Mouse (Mus musculus) yolk sac, embryonic 10.5 days (tissue): ENCODE results near the gene Fam167b.

Experiments used
- DNase-seq: peaks from one replicate; pipeline ENCODE4 v3.0.0-alpha.2; 2017; ENCODE audit warnings: low spot score

Gene Fam167b

GRCm38 (mm10) chr4:129578466-129578865 lies at the start of gene Fam167b:
Gene Fam167b (minus strand): TSS chr4:129578549.
- no peak for DNase-seq

- no peak for DNase-seq
These were observed 47.7 kb upstream of the Fam167b start for GRCm38 (mm10) chr4:129626035-129626434.

GRCm38 (mm10) chr4:129625496-129625895 lies 47.1 kb upstream of the Fam167b start:
- DNase-seq, result no peak

- DNase-seq, result peak; percentile 45
These were observed 46.7 kb upstream of the Fam167b start for GRCm38 (mm10) chr4:129625029-129625370.

- peak; percentile 89 for DNase-seq
These were observed 46.1 kb upstream of the Fam167b start for GRCm38 (mm10) chr4:129624281-129625028.

- peak; percentile 56 for DNase-seq
These were observed 45.3 kb upstream of the Fam167b start, which contains the start of gene Ccdc28b for GRCm38 (mm10) chr4:129623681-129624091. Gene Ccdc28b (minus strand): TSS chr4:129623947.

GRCm38 (mm10) chr4:129622803-129623535 lies 44.6 kb upstream of the Fam167b start:
- no peak for DNase-seq

GRCm38 (mm10) chr4:129622120-129622802 lies 43.9 kb upstream of the Fam167b start:
- DNase-seq, result no peak

- no peak for DNase-seq
These were observed 43.0 kb upstream of the Fam167b start for GRCm38 (mm10) chr4:129621283-129621841.

GRCm38 (mm10) chr4:129620419-129621282 lies 42.3 kb upstream of the Fam167b start:
- DNase-seq, result no peak

GRCm38 (mm10) chr4:129618786-129619691 lies 40.7 kb upstream of the Fam167b start, which contains the start of gene Iqcc:
Gene Iqcc (minus strand): TSS chr4:129619099.
- peak; percentile 93 for DNase-seq

GRCm38 (mm10) chr4:129618031-129618430 lies 39.7 kb upstream of the Fam167b start:
- no peak for DNase-seq

GRCm38 (mm10) chr4:129617121-129617641 lies 38.8 kb upstream of the Fam167b start:
- DNase-seq, result no peak

GRCm38 (mm10) chr4:129616631-129617030 lies 38.3 kb upstream of the Fam167b start:
- DNase-seq, result no peak

- DNase-seq, result no peak
These were observed 37.5 kb upstream of the Fam167b start for GRCm38 (mm10) chr4:129615801-129616290.

- no peak for DNase-seq
These were observed 35.7 kb upstream of the Fam167b start, which contains the start of gene Dcdc2b for GRCm38 (mm10) chr4:129614093-129614492. Gene Dcdc2b (minus strand): TSS chr4:129614257.

GRCm38 (mm10) chr4:129610472-129610871 lies 32.1 kb upstream of the Fam167b start:
- DNase-seq, result no peak

- DNase-seq, result no peak
These were observed 31.7 kb upstream of the Fam167b start for GRCm38 (mm10) chr4:129610026-129610425.

- DNase-seq, result no peak
These were observed 30.8 kb upstream of the Fam167b start for GRCm38 (mm10) chr4:129609139-129609631.
